Mouse (Mus musculus) myocyte (in vitro differentiated cells): ENCODE results near the gene Tpm1.

ENCODE experiments used
- CEBPB ChIP-seq: IDR thresholded peaks from 2 replicates; pipeline ENCODE4 v1.6.1; 2011; ENCODE audit warnings: mild to moderate bottlenecking, moderate library complexity; ENCODE audit not compliant: poor library complexity, insufficient read depth, severe bottlenecking
- E2F4 ChIP-seq: IDR thresholded peaks from one replicate; pipeline ENCODE4 v1.6.1; 2011; ENCODE audit warnings: mild to moderate bottlenecking, control low read depth, moderate library complexity; ENCODE audit not compliant: insufficient read depth
- MAX ChIP-seq: IDR thresholded peaks from one replicate; pipeline ENCODE4 v1.6.1; 2011; ENCODE audit warnings: low read depth, mild to moderate bottlenecking, control low read depth
- MYOD1 ChIP-seq, 3 experiments: IDR thresholded peaks; one replicate each; pipeline ENCODE4 v1.6.1; 2011; ENCODE audit warnings: control low read depth in 2 of 3, low read depth in 2 of 3, mild to moderate bottlenecking in 2 of 3, moderate library complexity in 1 of 3; ENCODE audit not compliant: insufficient read length in 2 of 3, control insufficient read depth in 1 of 3
- MYOG ChIP-seq, 3 experiments: IDR thresholded peaks; one replicate each; pipeline ENCODE4 v1.6.1; 2011; ENCODE audit warnings: control low read depth in 2 of 3, low read depth in 2 of 3, mild to moderate bottlenecking in 2 of 3; ENCODE audit not compliant: insufficient read length in 2 of 3, control insufficient read depth in 1 of 3, insufficient read depth in 1 of 3
- POLR2A ChIP-seq: IDR thresholded peaks from one replicate; pipeline ENCODE4 v1.6.1; 2011; ENCODE audit warnings: low read depth, mild to moderate bottlenecking, control low read depth, moderate library complexity; ENCODE audit not compliant: insufficient read length
- POLR2AphosphoS2 ChIP-seq: IDR thresholded peaks from one replicate; pipeline ENCODE4 v1.6.1; 2011; ENCODE audit warnings: low read depth, control low read depth; ENCODE audit not compliant: insufficient read length
- SRF ChIP-seq: IDR thresholded peaks from one replicate; pipeline ENCODE4 v1.6.1; 2011; ENCODE audit warnings: low read depth; ENCODE audit not compliant: control insufficient read depth, insufficient read length
- TCF12 ChIP-seq: IDR thresholded peaks from one replicate; pipeline ENCODE4 v1.6.1; 2011; ENCODE audit warnings: mild to moderate bottlenecking, control low read depth; ENCODE audit not compliant: poor library complexity, insufficient read depth, severe bottlenecking
- TCF3 ChIP-seq: IDR thresholded peaks from one replicate; pipeline ENCODE4 v1.6.1; 2011; ENCODE audit warnings: low read depth, control low read depth; ENCODE audit not compliant: insufficient read length
- USF1 ChIP-seq: IDR thresholded peaks from one replicate; pipeline ENCODE4 v1.6.1; 2011; ENCODE audit warnings: low read depth, mild to moderate bottlenecking, control low read depth, moderate library complexity

DNA sequence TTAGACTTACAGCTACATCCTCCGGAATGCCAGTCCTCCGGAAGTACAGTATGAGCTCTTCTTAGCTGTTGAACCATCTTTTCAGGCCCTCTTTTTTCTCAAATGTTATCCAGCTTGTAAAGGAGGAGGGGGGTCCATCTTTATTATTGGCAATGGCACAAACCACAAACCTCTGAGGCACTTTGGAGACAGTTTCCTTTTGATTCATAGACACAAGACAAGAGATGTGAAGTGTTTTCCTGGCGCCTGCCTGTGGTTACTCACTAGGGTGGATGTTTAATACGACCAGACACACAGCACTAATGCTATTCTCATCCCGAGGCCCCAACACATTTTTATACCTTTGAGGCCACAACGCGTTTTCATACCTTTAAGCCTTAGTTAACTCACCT, 28.1 kb upstream of the Tpm1 start:
- TF ChIP-seq MYOG (IDR thresholded peaks at IDR 0.05; ENCODE audit: control insufficient read depth in 1 of 3, insufficient read depth in 1 of 3, insufficient read length in 2 of 3, low read depth in 2 of 3) (no peak), E2F4 (no peak), POLR2A (no peak), POLR2AphosphoS2 (no peak), CEBPB (no peak), TCF3 (no peak), USF1 (no peak), MYOD1 (IDR thresholded peaks at IDR 0.05; ENCODE audit: control insufficient read depth in 1 of 3, insufficient read length in 2 of 3, low read depth in 2 of 3) (no peak), MAX (no peak), TCF12 (no peak), SRF (no peak)
